ENCODE assay signal across 27 mouse cellular contexts in the genomic region with DNA sequence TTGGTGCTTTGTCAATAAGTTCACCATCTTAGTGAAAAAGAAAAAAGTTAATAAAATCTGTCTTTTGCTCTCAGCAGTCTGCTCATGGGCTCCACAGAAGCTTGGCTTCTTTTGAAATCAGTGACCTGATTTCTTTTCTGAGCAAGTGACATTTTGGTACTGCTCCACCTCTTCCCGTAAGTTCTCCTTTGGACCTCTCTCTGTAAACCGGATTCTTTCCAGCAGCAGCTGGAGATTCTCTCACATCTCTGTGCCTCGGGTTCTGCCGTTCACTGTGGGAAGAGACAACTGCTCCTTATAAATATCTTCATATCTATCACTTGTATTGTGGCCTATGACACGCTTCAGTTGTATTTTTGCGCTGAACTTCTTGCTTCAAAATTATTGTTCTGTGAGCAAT.
DNase-seq lines count a peak whose midpoint lies in the region; ATAC-seq and TF ChIP-seq lines count a peak whose summit lies in the region.
"Had no signal": no experiment of that assay in that cellular context is flagged by ENCODE, and none has a peak within 500 bp of the region (broad histone marks: within the 10 kb centered on the region; RNA-seq: fewer than 3 reads in every experiment).

No protein-coding gene starts in this region.

- intact Hi-C loops in heart, postnatal 36 days (cut with DNase I): no loop called here

- H3K27me3 ChIP-seq in cerebellum, adult 2 months (ENCODE audit: control insufficient read depth, insufficient read depth, low read length): no peaks in the 10 kb centered on the region
- H3K27me3 ChIP-seq in myocyte (ENCODE audit: control insufficient read depth, insufficient read depth, insufficient read length): no peaks in the 10 kb centered on the region
- H3K27me3 ChIP-seq: CH12.LX; forebrain, embryonic 13.5 days; heart, embryonic 13.5 days; hindbrain, embryonic 12.5 days; intestine, embryonic 15.5 days; liver, embryonic 12.5 days; midbrain, embryonic 15.5 days had no signal

- DNase-seq in cerebellum, adult 2 months: peak; percentile 27 to 50
- DNase-seq in cerebellum, adult 9-10 months: no peak
- no peak for DNase-seq in frontal cortex, postnatal 10 days (ENCODE audit: low spot score in 2 of 2)
- DNase-seq in heart, postnatal 36 days: peak; percentile 3 to 14
- DNase-seq in heart, postnatal 4 days: no peak
- DNase-seq: adrenal gland, postnatal 10 days; gastrocnemius, postnatal 10 days; kidney, adult 2 months; kidney, postnatal 36 days; liver, postnatal 0 days; right cerebral cortex, adult 18-20 months; thymus, adult 18-20 months; thymus, postnatal 36 days had no signal

- no peak overlapping the region for H3K27ac ChIP-seq in cerebellum, adult 2 months (ENCODE audit: insufficient read depth, low read length)
- H3K27ac ChIP-seq: forebrain, embryonic 13.5 days; heart, embryonic 13.5 days; hindbrain, embryonic 12.5 days; hindbrain, postnatal 0 days; intestine, embryonic 15.5 days; layer of hippocampus, adult 2 months; liver, embryonic 12.5 days; midbrain, embryonic 10.5 days; midbrain, embryonic 15.5 days; stomach, postnatal 0 days had no signal

- peak overlapping the region; percentile 14 for H3K4me2 ChIP-seq in myocyte (ENCODE audit: low read depth)
- H3K4me2 ChIP-seq: forebrain, embryonic 13.5 days; heart, embryonic 13.5 days; hindbrain, embryonic 12.5 days; intestine, embryonic 15.5 days; liver, embryonic 12.5 days; midbrain, embryonic 15.5 days had no signal

- H3K79me2 ChIP-seq in myocyte (ENCODE audit: control insufficient read depth, insufficient read depth): no peaks in the 10 kb centered on the region

- 0 out of 2 replicates have a peak, but pooled peaks have one; percentile 27 for ATAC-seq in frontal cortex, adult (ENCODE audit: low TSS enrichment)
- no peak for ATAC-seq in activated CD4-positive, CD25-positive, alpha-beta regulatory T cell, adult 4 months
- ATAC-seq: forebrain, embryonic 13.5 days; hindbrain, postnatal 0 days; intestine, embryonic 15.5 days; liver, embryonic 12.5 days; liver, postnatal 0 days; midbrain, embryonic 15.5 days had no signal

- TF ChIP-seq POLR2A in cerebellum, adult 2 months (IDR thresholded peaks at IDR 0.05; ENCODE audit: borderline replicate concordance, insufficient read depth, low read length): no peak
- no peak for TF ChIP-seq POLR2A in myocyte (IDR thresholded peaks at IDR 0.05; ENCODE audit: insufficient read length, low read depth)

- no peak overlapping the region for H3ac ChIP-seq in myocyte (ENCODE audit: control insufficient read depth, insufficient read length)

- no peaks in the 10 kb centered on the region for H3K36me3 ChIP-seq in myocyte (ENCODE audit: control insufficient read depth, insufficient read depth)
- H3K36me3 ChIP-seq: heart, embryonic 13.5 days; hindbrain, embryonic 12.5 days; intestine, embryonic 15.5 days; liver, embryonic 12.5 days; midbrain, embryonic 10.5 days; midbrain, embryonic 15.5 days had no signal

- no peak for TF ChIP-seq CTCF in cerebellum, adult 2 months (IDR thresholded peaks at IDR 0.05; ENCODE audit: borderline replicate concordance, insufficient read depth, low read depth, low read length)

- 35% methylated on average over 6 of the region's 6 CpGs for WGBS in cerebellum, adult 2 months

- H3K4me1 ChIP-seq in cerebellum, adult 2 months (ENCODE audit: control insufficient read depth, insufficient read depth, low read length): peaks cover 16% of the 10 kb centered on the region
- H3K4me1 ChIP-seq: intestine, embryonic 15.5 days; liver, embryonic 12.5 days; midbrain, embryonic 15.5 days had no signal

- H3K4me3 ChIP-seq in cerebellum, adult 2 months (replicated peaks; ENCODE audit: insufficient read depth, low read depth, low read length): no peak overlapping the region
- no peak overlapping the region for H3K4me3 ChIP-seq in myocyte
- H3K4me3 ChIP-seq: forebrain, embryonic 13.5 days; heart, embryonic 13.5 days; hindbrain, embryonic 12.5 days; intestine, embryonic 15.5 days; layer of hippocampus, adult 2 months; liver, embryonic 12.5 days; midbrain, embryonic 10.5 days; midbrain, embryonic 15.5 days had no signal

TF ChIP-seq in myocyte, 11 proteins besides CTCF, POLR2A, EP300 and RAD21:
- TF ChIP-seq E2F4 (IDR thresholded peaks at IDR 0.05; ENCODE audit: insufficient read depth) (no peak), MYOG (IDR thresholded peaks at IDR 0.05; ENCODE audit: control insufficient read depth in 1 of 3, insufficient read depth in 1 of 3, insufficient read length in 2 of 3, low read depth in 2 of 3) (peak in 1 of 3 experiments; percentile 35)
TF ChIP-seq in myocyte: peak in this region for 1.

Comparison
In these comparisons a context has a peak if more than half of its experiments do, and no peak if none do; other contexts are left out.
1. DNase-seq: peak in cerebellum, adult 2 months (2 of 2) and heart, postnatal 36 days (2 of 2); none in cerebellum, adult 9-10 months (single experiment), frontal cortex, postnatal 10 days (0 of 2) and heart, postnatal 4 days (single experiment).